Mouse (Mus musculus) urinary bladder, postnatal 36 days (tissue): ENCODE measurements around the gene Lhx3.

ENCODE experiments used
- DNase-seq, 2 experiments: peaks; one replicate each; pipeline ENCODE4 v3.0.0; 2022; ENCODE audit warnings: low spot score in 2 of 2, mixed read lengths in 1 of 2

The Lhx3 gene

DNA sequence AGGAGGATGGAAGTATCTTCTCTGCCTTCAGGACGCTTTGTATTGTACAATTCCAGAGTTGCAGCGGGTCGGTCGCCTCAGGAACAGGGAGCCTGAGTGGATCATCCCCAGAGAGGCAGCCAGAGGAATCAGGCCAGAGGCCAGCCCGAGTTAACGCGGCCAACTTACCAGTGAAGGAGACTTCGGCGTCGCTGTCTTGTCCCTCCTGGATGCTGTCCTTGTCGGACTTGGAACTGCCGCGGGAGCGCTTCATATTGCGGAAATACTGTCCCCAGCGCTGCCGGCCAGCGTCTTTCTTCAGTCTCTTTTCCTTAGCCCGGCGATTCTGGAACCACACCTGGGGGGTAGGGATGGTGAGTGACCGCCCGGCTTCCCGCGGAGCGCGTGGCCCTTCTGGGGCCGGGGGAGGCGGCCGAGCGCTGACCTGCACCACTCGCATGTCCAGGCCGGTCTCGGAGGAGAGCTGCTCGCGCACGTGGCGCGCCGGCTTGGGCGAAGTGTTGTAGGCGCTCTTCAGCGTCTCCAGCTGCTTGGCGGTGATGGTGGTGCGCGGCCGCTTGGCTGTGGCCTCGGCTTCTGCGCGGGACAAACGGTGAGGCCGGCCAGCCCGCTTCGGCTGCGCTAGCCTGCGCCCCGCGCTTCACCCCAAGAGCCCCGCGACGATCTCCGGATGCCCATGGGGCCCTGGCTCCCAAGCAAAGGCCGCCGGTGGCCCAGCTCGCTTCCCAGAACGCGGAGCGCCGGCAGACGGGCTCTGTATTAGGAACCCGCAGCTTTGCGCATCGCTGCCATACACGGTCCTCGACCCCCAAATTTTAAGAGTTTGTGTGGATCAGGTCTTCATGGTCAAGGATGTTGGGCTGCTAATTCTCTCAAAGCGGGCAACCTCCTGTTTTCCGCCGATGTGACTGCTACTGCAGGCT is 5.9 kb downstream of the Lhx3 start:
- no peak for DNase-seq

DNA sequence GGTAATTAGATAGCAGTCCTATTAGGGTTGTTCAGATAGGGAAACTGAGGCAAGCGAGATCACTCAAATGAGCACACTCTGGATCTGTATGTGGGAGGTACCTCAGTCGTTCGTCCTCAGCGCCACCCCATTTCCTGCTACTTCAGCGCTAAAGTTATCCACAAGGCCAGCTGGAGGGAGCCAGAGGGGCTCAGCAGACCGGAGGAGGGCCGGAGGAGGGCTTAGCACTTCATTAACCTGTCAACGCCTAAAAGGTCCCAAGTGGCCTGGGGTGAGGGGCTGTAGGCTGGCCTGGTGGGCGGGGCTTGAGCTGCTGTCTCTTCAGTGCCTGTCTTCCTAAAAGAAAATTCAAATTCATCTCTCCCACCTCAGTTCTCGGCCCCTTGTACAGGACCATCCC is 9.6 kb downstream of the Lhx3 start:
- DNase-seq, result no peak

DNA sequence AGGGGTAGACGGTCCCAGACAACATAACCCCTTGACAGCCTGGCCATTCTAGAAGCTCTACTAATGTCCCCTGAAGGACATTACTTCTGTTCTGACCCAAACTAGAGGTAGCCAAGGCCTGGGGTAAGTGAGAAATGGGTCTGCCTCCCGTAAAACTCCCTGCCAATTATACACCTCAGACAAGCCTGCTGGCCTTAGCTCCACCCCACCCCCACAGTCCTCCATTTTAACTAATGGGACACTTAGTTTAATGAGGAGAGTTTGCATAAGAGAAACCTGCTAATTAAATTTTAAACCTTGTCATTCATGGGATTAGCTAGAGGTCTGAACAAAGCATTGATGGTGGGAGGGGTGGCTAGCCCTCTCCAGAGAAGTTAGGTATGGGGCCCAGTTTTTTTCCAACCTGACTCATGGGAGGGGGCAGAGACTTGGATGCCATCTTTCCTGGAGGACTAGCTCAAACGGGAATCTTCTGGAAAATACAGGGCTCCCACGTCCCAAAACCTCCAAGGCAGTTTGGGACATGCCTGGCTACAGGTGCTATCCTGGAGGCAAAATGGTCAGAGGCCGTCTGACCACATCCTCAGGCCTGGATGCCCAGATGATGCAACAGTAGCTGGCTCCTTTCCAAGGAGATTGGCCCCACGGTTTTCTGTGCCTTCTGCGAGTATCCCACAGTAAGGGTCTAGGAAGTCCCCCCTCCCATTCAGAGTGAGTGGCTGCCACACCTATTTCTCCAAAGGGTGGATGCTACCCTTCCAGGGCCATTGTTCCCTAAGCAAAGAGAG is 13.3 kb downstream of the Lhx3 start:
- DNase-seq, result no peak

DNA sequence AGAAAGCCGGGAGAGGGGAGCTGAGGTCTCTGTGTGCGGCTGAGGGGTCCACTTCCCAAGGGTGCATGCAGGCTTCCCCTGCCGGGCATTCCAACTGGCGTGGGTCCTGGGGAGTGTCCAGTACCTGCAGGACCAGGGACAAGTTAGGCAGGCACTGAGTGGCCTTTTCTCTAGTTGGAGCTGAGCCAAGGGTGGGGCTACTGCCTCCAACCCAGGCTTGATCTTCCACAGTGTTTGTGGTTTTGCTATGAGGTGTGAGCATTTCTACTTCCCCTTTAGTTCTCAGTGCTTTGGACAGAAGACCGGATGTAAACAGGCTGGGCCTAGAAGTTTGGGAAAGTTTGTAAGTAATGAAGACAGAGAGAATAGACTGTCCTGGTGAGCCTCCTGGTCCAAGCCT is 19.6 kb downstream of the Lhx3 start:
- DNase-seq, result peak; percentile 72 to 82

DNA sequence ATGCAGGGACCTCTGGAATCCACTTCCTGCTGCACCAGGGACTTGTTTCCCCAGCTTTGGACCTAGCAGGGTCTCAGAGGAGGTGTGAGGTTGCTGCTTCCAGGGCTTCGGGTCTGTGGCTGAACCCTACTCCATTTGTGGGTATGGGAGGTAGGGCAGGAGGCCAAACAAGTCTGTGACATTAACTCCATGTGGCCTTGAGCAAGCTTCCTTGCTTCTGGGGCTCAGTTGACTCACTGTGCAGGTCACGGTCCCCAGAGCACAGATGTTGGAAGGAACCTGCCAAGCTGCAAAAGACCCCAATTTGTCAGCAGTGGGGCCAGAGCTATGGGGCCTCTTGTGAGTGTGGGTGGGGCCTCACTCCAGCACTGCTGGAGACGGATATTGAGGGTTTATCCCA is 23.7 kb downstream of the Lhx3 start:
- DNase-seq, result no peak

DNA sequence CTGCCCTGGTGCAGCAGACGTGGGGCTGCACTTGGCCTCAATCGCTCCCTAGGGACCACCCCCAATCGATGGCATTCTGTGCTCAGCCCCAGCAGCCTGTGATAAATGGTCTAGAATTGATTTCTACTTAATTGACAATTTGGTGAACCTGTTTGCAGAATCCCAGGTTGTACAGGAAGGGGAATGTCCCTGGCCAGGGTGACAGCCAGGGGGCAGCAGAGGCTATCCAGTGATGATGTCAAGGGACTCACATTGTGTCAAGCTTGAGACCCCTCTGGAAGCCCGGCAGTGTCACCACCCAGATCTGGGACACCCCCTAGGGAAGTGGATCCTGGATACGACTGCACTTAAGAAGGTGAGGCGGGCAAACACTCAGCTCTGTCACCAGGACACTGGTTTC is 25.4 kb downstream of the Lhx3 start:
- peak; percentile 46 to 51 for DNase-seq

DNA sequence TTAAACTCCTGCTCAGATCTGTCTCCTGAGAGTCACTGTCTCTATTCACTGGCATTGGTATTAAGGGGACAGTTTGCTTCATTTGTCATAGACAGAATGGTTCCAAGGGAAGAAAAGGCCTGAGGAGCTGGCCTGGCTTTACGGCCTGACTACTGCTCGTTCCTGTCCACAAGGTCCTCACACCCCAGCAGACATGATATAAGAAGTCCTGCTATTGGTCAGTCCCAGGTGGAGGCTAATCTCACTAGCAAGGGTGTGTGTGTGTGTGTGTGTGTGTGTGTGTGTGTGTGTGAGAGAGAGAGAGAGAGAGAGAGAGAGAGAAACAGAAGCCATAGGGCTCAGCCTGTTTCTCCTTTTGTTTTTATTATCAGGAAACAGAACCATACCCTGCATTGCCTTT is 30.9 kb downstream of the Lhx3 start:
- DNase-seq, result no peak

DNA sequence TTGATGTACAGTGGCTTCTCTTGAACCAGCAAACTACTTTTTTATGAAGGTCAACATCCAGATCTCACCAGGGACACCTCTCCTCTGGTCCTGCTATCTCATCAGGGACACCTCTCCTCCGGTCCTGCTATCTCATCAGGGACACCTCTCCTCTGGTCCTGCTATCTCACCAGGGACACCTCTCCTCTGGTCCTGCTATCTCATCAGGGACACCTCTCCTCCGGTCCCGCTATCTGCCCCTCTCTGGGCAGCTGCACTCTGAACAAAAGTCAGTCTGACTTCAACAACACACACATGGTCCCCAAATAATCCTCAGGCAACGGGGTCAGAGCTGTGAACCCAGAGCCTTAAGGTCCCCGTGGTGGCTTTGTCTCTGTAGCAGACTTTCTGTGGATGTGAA is 31.4 kb downstream of the Lhx3 start:
- DNase-seq, result no peak

DNA sequence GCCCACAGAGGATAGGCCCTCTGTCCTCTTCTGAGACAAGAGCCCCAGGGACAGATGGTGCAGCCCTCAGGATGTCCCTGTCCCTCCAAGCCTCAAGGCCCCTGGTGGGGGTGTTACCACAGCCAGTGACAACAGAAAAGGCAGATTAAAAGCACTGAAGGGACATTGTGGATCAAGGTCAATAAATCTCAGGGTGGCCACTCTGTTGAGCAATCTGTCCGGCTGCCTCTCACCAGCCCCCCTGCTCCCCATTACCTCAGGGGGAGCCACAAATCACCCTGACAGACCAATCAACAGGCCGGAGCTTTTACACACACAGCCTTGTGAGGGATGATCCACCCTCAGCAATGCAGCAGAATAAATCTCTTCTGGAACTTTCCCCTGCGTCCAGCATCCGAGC is 32.9 kb downstream of the Lhx3 start:
- DNase-seq, result no peak

DNA sequence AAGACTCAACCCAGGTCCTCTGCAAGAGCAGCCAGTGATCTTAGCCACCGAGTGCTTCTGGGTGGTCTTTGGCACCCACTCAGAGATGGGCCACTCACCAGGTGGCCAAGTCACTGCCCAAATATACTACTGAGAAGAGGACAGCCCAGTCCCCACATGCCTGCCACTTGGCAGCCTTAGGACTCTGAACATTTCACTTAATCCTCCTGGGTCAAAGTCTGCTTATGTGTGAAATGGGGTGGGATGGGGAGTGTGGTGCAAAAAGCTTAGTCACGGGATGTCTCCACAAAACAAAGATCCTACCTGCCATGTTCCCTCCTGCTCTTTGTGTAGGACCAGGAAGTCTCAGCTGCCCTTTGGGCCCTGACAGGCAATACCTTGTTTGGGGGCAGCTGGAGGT is 35.9 kb downstream of the Lhx3 start:
- DNase-seq, result no peak

DNA sequence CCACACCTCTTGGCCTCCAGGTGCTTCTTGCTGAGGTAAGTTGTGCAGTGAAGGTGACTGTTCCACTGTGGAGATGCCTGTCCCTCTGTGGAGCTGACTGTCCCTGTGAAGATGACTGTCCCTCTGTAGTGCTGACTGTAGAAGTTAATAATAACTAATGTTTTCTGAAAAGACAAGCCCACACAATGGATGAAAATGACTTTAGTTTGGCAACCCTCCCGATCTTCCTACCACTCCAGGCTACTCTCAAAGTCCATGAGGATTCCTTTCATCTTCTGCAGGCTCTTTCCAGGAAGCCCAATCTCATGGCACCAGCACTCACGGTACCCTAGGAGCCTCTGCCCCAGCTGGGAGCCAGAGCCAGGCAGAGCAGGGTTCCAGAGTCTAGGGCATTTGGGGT is 37.7 kb downstream of the Lhx3 start:
- no peak for DNase-seq

DNA sequence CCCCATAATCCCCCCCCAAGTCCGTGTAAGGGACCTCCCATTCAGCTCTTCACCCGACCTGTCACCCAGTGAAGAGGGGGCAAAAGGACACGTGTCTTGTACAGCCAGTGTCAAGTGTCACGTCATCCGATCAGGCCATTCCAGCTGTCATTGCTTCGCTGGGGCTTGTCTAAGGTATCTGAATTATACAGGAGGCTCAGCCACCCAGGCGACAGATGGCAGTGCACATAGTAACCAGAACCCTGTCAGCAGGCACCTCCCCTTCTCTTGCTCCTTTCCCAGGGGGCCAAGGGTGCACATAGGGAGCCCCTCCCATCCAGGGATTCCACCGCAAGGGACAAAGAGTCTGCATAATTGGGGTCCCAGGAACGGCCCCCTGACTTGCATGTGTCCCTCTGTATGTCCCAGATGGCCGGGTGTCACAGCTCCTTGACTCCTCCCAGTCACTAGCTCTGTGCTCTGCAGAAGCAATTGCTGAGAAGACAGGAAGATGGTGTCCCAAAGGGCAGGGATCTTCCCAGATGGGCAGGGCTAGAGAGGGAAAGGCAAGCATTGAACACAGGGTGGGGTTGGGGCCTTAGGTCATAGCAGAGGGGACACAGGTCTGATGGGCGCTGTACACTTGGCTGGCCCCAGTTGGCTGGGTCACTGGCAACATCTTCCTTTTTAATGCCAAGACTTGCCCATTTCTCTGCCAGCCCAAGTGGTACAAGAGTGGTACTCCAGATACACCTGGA is 39.1 kb downstream of the Lhx3 start:
- DNase-seq, result no peak

DNA sequence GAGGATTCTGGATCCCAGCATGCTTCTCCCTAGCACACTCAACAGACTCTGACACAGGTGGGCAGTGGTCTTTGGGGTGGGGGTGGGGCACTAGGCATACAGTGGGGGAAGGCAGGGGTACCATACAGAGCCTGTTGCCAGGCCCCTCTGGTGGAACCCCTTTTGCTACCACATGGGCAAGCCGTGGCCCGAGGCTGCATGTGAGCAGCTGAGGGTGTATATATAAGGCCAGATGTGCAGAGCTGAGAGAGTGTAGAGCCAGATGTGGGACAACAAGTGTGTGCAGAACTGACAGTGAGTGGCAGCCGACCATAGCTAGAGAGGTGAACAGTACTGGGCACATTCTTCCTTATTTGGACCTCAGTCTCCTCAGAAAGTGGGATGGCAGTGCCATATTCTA is 41.2 kb downstream of the Lhx3 start:
- no peak for DNase-seq

DNA sequence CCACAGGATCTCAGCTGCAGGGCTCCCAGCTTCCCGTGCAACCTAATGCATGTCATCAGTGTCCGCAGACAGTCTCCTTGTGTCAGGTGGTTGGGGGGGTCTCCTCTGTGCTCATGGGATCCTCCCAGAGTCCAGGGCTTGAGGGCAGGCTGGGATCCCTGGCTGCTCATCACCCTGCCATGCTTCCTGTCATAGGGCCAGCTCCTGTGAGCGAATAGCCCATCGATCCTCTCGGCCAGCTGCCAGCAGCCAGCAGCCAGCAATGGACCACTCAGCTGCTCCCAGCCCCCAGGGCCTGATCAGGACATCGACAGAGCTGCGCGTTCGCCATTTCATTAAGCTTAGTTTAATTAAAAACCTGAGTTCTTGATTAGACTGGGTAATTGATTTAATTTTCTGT is 50.0 kb downstream of the Lhx3 start:
- no peak for DNase-seq

DNA sequence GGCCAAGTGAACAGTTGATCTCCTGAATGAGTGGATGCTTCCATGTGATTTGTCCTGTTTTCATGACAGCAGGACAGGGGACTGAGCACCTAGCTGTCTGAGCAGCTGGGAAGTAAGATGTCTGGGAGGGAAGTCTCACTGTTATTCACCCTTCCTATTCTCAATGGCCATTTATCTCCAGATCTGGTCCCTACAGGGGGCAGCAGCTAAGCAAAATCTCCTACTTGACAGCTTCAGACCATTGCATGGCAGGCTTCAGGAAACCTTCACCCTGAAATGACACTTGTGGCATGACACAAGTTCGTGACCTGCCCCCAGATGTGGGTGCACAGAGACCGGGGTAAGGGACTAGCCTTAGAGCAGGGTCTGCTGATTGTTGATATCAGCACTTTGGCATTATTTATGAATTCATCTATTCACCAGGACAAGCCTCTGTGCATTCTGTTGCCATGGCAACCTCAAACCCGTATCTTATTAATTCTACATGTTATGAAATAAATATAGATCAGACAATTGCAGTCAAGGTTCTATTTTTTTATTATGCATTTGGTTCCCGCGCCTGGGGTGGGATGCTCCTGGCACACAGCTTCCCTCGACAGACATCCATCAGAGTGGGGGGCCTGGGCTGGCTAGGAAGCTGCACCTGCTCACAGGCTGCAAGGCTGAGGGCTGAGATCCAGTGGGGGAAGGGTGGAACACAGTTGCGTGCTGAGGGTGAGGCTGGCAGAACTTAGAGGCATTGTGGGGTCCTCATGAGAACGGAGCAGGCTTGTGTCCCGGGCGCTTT is 51.7 kb downstream of the Lhx3 start:
- DNase-seq, result no peak

DNA sequence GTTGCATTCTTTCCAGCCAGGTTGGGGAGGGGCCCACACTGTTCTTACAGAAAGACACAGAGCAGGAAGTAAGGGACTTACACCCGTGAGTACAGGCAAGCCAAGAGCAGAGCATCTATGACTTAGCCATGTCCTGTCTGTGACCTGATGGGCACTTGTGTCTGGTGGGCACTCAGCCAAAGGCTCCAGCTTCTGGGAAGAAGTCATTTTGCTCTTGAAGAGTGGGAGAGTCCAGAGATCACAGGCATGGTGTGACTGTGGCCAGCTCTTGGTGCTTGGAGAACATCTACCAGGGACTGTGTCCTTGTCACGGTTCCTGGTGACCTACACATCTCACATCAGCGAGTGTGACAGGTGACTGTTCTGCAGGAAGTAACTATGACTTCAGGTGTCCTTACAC is 52.4 kb downstream of the Lhx3 start:
- DNase-seq, result no peak

DNA sequence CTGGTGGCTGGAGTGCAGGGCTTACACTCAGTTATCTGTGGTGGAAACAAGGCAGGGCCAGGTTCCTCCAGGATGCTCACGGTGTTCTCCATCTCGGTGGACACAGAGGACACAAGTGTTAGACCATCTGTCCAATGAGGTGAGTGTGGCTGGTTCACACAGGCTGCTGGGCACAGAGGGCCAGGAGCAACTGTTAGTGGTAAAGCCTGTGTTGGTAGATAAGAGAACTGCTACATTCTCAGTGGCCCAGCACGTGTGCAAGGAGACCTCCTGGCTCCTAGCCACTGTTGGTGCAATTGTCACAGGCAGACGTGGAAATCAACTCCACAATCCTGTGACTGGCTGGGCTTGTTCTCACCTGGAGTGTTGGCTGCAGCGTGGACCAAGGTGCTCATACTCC is 53.5 kb downstream of the Lhx3 start:
- no peak for DNase-seq

DNA sequence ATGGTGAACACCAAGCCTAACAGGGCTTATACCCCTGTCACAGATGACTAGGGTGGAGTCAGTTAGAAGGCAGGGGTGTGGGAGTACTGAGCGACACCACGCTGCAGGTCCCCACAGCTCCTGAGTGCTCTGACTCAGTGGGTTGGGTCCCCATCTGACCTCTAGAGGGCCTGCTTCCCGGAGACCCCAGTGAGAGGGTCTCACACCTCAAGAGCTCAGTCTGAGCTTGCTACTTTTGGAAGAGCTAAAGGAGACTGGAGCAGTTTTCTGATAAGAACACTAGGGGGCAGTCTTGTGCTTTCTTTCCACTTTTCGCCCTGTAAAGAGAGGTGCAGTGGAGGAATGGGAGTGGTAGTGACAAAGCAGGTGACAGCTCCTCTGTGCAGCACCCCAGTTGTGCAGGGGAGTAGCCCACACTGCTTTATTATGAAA is 54.2 kb downstream of the Lhx3 start:
- no peak for DNase-seq

DNA sequence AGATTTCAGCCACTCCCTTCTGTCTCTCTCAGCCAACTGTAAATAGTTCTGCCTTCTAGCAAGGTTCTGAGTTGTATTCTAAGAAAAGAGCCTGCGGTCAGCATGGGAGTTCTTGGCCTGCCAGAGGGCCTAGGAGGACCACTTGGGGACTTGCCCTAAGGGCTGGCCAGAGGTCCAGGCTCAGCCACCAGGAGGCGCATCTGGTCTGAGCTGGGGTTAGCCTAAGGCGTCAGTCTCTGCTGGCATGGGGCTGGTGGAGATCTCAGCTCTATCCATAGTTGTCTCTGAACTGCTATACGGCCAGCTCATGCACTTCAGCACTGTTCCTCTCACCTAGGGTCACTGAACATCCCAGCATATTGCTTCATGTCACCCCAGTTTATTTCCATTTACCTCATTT is 54.8 kb downstream of the Lhx3 start:
- no peak for DNase-seq
